9 mouse cellular contexts compared by ENCODE assay signal in genomic region chr9:24773669-24774068, GRCm38 (mm10). TPM values are rescaled to one million over a fixed set of nuclear protein-coding genes. Genes with fewer than 3 reads are reported as not detected.
DNase-seq lines count a peak whose midpoint lies in the region; ATAC-seq and TF ChIP-seq lines count a peak whose summit lies in the region.
"Had no signal": no experiment of that assay in that cellular context is flagged by ENCODE, and none has a peak within 500 bp of the region (broad histone marks: within the 10 kb centered on the region; RNA-seq: fewer than 3 reads in every experiment).

No protein-coding gene starts in this region.

- peaks cover 15% of the 10 kb centered on the region; the same call in 1 of the 2 replicates for H3K27me3 ChIP-seq in heart, embryonic 16.5 days (ENCODE audit: control insufficient read depth, insufficient read depth, low read length)
- peaks cover 51% of the 10 kb centered on the region for H3K27me3 ChIP-seq in embryonic facial prominence, embryonic 11.5 days (ENCODE audit: control insufficient read depth, insufficient read depth, low read length)
- peaks cover 90% of the 10 kb centered on the region for H3K27me3 ChIP-seq in hindbrain, postnatal 0 days (ENCODE audit: insufficient read depth, low read length)
- peaks cover 91% of the 10 kb centered on the region for H3K27me3 ChIP-seq in midbrain, embryonic 14.5 days (ENCODE audit: control insufficient read depth, insufficient read depth, low read length)
- peaks cover 8% of the 10 kb centered on the region; the same call in 1 of the 2 replicates for H3K27me3 ChIP-seq in cerebellum, adult 2 months (ENCODE audit: control insufficient read depth, insufficient read depth, low read length)

- peak overlapping the region; percentile 87 for H3K9ac ChIP-seq in heart, embryonic 16.5 days (ENCODE audit: low read length)
- no peak overlapping the region; the same call in 1 of the 2 replicates for H3K9ac ChIP-seq in embryonic facial prominence, embryonic 11.5 days (replicated peaks; ENCODE audit: low read length)
- H3K9ac ChIP-seq in hindbrain, postnatal 0 days (replicated peaks; ENCODE audit: low read length), result no peak overlapping the region
- H3K9ac ChIP-seq in midbrain, embryonic 14.5 days (replicated peaks; ENCODE audit: low read length), result no peak overlapping the region

- H3K9me3 ChIP-seq in heart, embryonic 16.5 days (replicated peaks; ENCODE audit: control insufficient read depth, low read length), result no peaks in the 10 kb centered on the region
- no peaks in the 10 kb centered on the region for H3K9me3 ChIP-seq in embryonic facial prominence, embryonic 11.5 days (replicated peaks; ENCODE audit: control insufficient read depth, low read length)
- H3K9me3 ChIP-seq in hindbrain, postnatal 0 days (ENCODE audit: low read length), result no peaks in the 10 kb centered on the region
- H3K9me3 ChIP-seq in midbrain, embryonic 14.5 days (ENCODE audit: control insufficient read depth, low read length), result no peaks in the 10 kb centered on the region

- WGBS in heart, embryonic 16.5 days, result under 1% methylated on average over 19 of the region's 19 CpGs
- under 1% methylated on average over 19 of the region's 19 CpGs for WGBS in embryonic facial prominence, embryonic 11.5 days
- 1% methylated on average over 18 of the region's 19 CpGs for WGBS in hindbrain, postnatal 0 days
- under 1% methylated on average over 19 of the region's 19 CpGs for WGBS in midbrain, embryonic 14.5 days
- 2% methylated on average over 19 of the region's 19 CpGs for WGBS in cerebellum, adult 2 months

- peak overlapping the region; percentile 99 for H3K27ac ChIP-seq in heart, embryonic 16.5 days (ENCODE audit: low read length)
- H3K27ac ChIP-seq in embryonic facial prominence, embryonic 11.5 days (replicated peaks; ENCODE audit: low read depth, low read length), result no peak overlapping the region
- no peak overlapping the region for H3K27ac ChIP-seq in hindbrain, postnatal 0 days
- H3K27ac ChIP-seq in midbrain, embryonic 14.5 days (replicated peaks; ENCODE audit: low read depth, low read length), result no peak overlapping the region
- H3K27ac ChIP-seq in cerebellum, adult 2 months (ENCODE audit: insufficient read depth, low read length), result no peak overlapping the region

- DNase-seq in heart, adult 18-20 months, result no peak
- DNase-seq in embryonic facial prominence, embryonic 11.5 days (ENCODE audit: low spot score), result peak; percentile 21
- no peak for DNase-seq in hindbrain, postnatal 0 days (ENCODE audit: low spot score)
- DNase-seq in midbrain, embryonic 14.5 days, result peak; percentile 25
- no peak for DNase-seq in left cerebral cortex, adult 11 months (ENCODE audit: low spot score)
- no peak for DNase-seq in cerebellum, adult 2 months

- peak overlapping the region; percentile 74 for H3K4me3 ChIP-seq in heart, embryonic 16.5 days (ENCODE audit: low read length)
- H3K4me3 ChIP-seq in embryonic facial prominence, embryonic 11.5 days (ENCODE audit: low read depth, low read length), result peak overlapping the region; percentile 33
- peak overlapping the region; percentile 23 for H3K4me3 ChIP-seq in hindbrain, postnatal 0 days (ENCODE audit: low read length)
- peak overlapping the region; percentile 23; the same call in 1 of the 2 replicates for H3K4me3 ChIP-seq in midbrain, embryonic 14.5 days (replicated peaks; ENCODE audit: low read depth, low read length)
- H3K4me3 ChIP-seq in cerebellum, adult 2 months (replicated peaks; ENCODE audit: insufficient read depth, low read depth, low read length), result no peak overlapping the region

- peak overlapping the region; percentile 65 for H3K4me2 ChIP-seq in heart, embryonic 16.5 days (ENCODE audit: low read depth, low read length)
- peak overlapping the region; percentile 69 for H3K4me2 ChIP-seq in embryonic facial prominence, embryonic 11.5 days (ENCODE audit: low read depth, low read length)
- H3K4me2 ChIP-seq in hindbrain, postnatal 0 days (ENCODE audit: low read depth, low read length), result peak overlapping the region; percentile 41
- H3K4me2 ChIP-seq in midbrain, embryonic 14.5 days (ENCODE audit: low read length), result peak overlapping the region; percentile 42

- TF ChIP-seq CTCF in hindbrain, postnatal 0 days (IDR thresholded peaks at IDR 0.05; ENCODE audit: low read depth), result no peak
- TF ChIP-seq CTCF in cerebellum, adult 2 months (IDR thresholded peaks at IDR 0.05; ENCODE audit: borderline replicate concordance, insufficient read depth, low read depth, low read length), result no peak

- no peak for ATAC-seq in heart, embryonic 16.5 days (replicated peaks; ENCODE audit: extremely low read depth, insufficient read depth, low FRiP score)
- 0 out of 2 replicates have a peak, but pooled peaks have one; percentile 14 for ATAC-seq in embryonic facial prominence, embryonic 11.5 days (replicated peaks; ENCODE audit: insufficient number of reproducible peaks, low FRiP score, low TSS enrichment, low read depth)
- no peak for ATAC-seq in hindbrain, postnatal 0 days
- ATAC-seq in midbrain, embryonic 14.5 days (ENCODE audit: low FRiP score, low TSS enrichment), result no peak
- ATAC-seq in erythroid progenitor cell, adult 5-6 weeks (replicated peaks; ENCODE audit: low FRiP score, poor library complexity, severe bottlenecking), result no peak

- 0 out of 2 replicates have a peak, but pooled peaks cover 2% of the 10 kb centered on the region for H3K36me3 ChIP-seq in heart, embryonic 16.5 days (ENCODE audit: control insufficient read depth, insufficient read depth)
- no peaks in the 10 kb centered on the region for H3K36me3 ChIP-seq in embryonic facial prominence, embryonic 11.5 days (replicated peaks; ENCODE audit: control insufficient read depth, insufficient read depth, low read depth, low read length)
- no peaks in the 10 kb centered on the region for H3K36me3 ChIP-seq in hindbrain, postnatal 0 days (ENCODE audit: insufficient read depth, low read length)
- H3K36me3 ChIP-seq in midbrain, embryonic 14.5 days (ENCODE audit: control insufficient read depth, insufficient read depth, low read length), result no peaks in the 10 kb centered on the region

- no peak for TF ChIP-seq POLR2A in cerebellum, adult 2 months (IDR thresholded peaks at IDR 0.05; ENCODE audit: borderline replicate concordance, insufficient read depth, low read length)

- H3K4me1 ChIP-seq in heart, embryonic 16.5 days (ENCODE audit: control insufficient read depth, insufficient read depth, low read length), result peaks cover 19% of the 10 kb centered on the region
- H3K4me1 ChIP-seq in embryonic facial prominence, embryonic 11.5 days (ENCODE audit: control insufficient read depth, insufficient read depth, low read length), result peaks cover 7% of the 10 kb centered on the region
- H3K4me1 ChIP-seq in hindbrain, postnatal 0 days (ENCODE audit: insufficient read depth, low read length), result no peaks in the 10 kb centered on the region
- no peaks in the 10 kb centered on the region for H3K4me1 ChIP-seq in midbrain, embryonic 14.5 days (ENCODE audit: control insufficient read depth, insufficient read depth, low read length)
- no peaks in the 10 kb centered on the region for H3K4me1 ChIP-seq in cerebellum, adult 2 months (ENCODE audit: control insufficient read depth, insufficient read depth, low read length)

RNA-seq across cellular contexts. Expression of gene Tbx20, which starts 0.4 kb away (rescaled TPM):
- 67.6 and 68.9 TPM in 2 replicates for polyA plus RNA-seq in heart, embryonic 16.5 days (2015; fragmentation: Nextera tagmentation; extraction: Ambion mirVana)
- 10 to 100 TPM; 81.1 to 88.2 TPM for total RNA-seq in heart, adult 18-20 months (2021)
- polyA plus RNA-seq in embryonic facial prominence, embryonic 11.5 days (2014; fragmentation: Nextera tagmentation; extraction: Ambion mirVana), result 0.84 and 0.85 TPM in 2 replicates
- total RNA-seq in hindbrain, postnatal 0 days (2014; rRNA removed), result 2.2 and 2.9 TPM in 2 replicates
- 0.35 and 0.40 TPM in 2 replicates for polyA plus RNA-seq in hindbrain, postnatal 0 days (2015; fragmentation: Nextera tagmentation; extraction: Ambion mirVana)
- 0.05 TPM in 1 of 2 replicates, not detected in the other for polyA plus RNA-seq in midbrain, embryonic 14.5 days (2014; fragmentation: Nextera tagmentation; extraction: Ambion mirVana)
- not detected in 2 replicates for total RNA-seq in erythroid progenitor cell, adult 5-6 weeks (2015; ENCODE audit: low replicate concordance)
- not detected in 2 replicates for total RNA-seq in erythroid progenitor cell, adult 5-6 weeks (2017; ENCODE audit: low replicate concordance)
- polyA plus RNA-seq in cerebellum, adult 2 months (2012; rRNA removed), result 0.16 and 0.29 TPM in 2 replicates
- polyA plus RNA-seq: small intestine, adult 2 months had no signal

Comparison
In these comparisons a context has a peak if more than half of its experiments do, and no peak if none do; other contexts are left out.
1. DNase-seq: peak in embryonic facial prominence, embryonic 11.5 days (single experiment) and midbrain, embryonic 14.5 days (single experiment); none in heart, adult 18-20 months (0 of 2), hindbrain, postnatal 0 days (single experiment), left cerebral cortex, adult 11 months (single experiment) and cerebellum, adult 2 months (0 of 2).
2. RNA of gene Tbx20, which starts 0.4 kb away (polyA plus RNA-seq): 67.6 to 68.9 TPM in heart, embryonic 16.5 days; 0.84 to 0.85 TPM in embryonic facial prominence, embryonic 11.5 days, 0.35 to 0.40 TPM in hindbrain, postnatal 0 days, 0.16 to 0.29 TPM in cerebellum, adult 2 months and 0.05 TPM in midbrain, embryonic 14.5 days; every median in the first group is over 10 times any median in the second.
3. Peak in every context shown above with its lines, with median percentiles within 50 percentile points of each other: H3K4me2 ChIP-seq.